Mouse (Mus musculus): Measurements from ENCODE around the gene Prickle4. TPM values are rescaled to one million over a fixed set of nuclear protein-coding genes. Genes with fewer than 3 reads are reported as not detected.

Gene Prickle4
- 0.89 and 1.4 TPM in 2 replicates for polyA plus RNA-seq (2012; rRNA removed)

GRCm38 (mm10) chr17:47694503-47695336 is at the start of gene Prickle4:
Gene Prickle4 (minus strand): TSS chr17:47694736.
- peak within 1 kb of the TSS; percentile 86 for H3K4me3 ChIP-seq (ENCODE audit: low read depth, low read length)
- no peak for TF ChIP-seq POLR2A (IDR thresholded peaks at IDR 0.05; ENCODE audit: low read depth, low read length)
- TF ChIP-seq CTCF (IDR thresholded peaks at IDR 0.05; ENCODE audit: extremely low read depth, insufficient read length, insufficient replicate concordance, low read depth, low read length): peak; percentile 64
- no peak within 1 kb of the TSS for H3K27ac ChIP-seq (ENCODE audit: insufficient read depth, low read depth, low read length)
- H3K4me1 ChIP-seq (ENCODE audit: control insufficient read depth, insufficient read depth, insufficient read length, low read length): peaks cover 2% of the 10 kb centered on the region; the same call in 1 of the 2 replicates
- H3K36me3 ChIP-seq (ENCODE audit: control insufficient read depth, insufficient read depth, low read length): peaks cover 2% of the 10 kb centered on the region; the same call in 1 of the 2 replicates
- 1% methylated on average over 82 of the region's 82 CpGs for WGBS
- H3K27me3 ChIP-seq (ENCODE audit: control insufficient read depth, insufficient read depth, low read length): no peaks in the 10 kb centered on the region

- H3K4me3 ChIP-seq (ENCODE audit: low read depth, low read length): no peak overlapping the region
- H3K27me3 ChIP-seq (ENCODE audit: control insufficient read depth, insufficient read depth, low read length): no peaks in the 10 kb centered on the region
- H3K36me3 ChIP-seq (ENCODE audit: control insufficient read depth, insufficient read depth, low read length): peaks cover 3% of the 10 kb centered on the region; the same call in 1 of the 2 replicates
- no peak for TF ChIP-seq CTCF (IDR thresholded peaks at IDR 0.05; ENCODE audit: extremely low read depth, insufficient read length, insufficient replicate concordance, low read depth, low read length)
- TF ChIP-seq POLR2A (IDR thresholded peaks at IDR 0.05; ENCODE audit: low read depth, low read length): no peak
- H3K27ac ChIP-seq (ENCODE audit: insufficient read depth, low read depth, low read length): no peak overlapping the region
- peaks cover 15% of the 10 kb centered on the region for H3K4me1 ChIP-seq (ENCODE audit: control insufficient read depth, insufficient read depth, insufficient read length, low read length)
- 95% methylated on average over 14 of the region's 14 CpGs for WGBS
These were observed 49.5 kb upstream of the Prickle4 start for GRCm38 (mm10) chr17:47744086-47744485.

GRCm38 (mm10) chr17:47742991-47743734 is 48.6 kb upstream of the Prickle4 start:
- no peak for TF ChIP-seq POLR2A (IDR thresholded peaks at IDR 0.05; ENCODE audit: low read depth, low read length)
- TF ChIP-seq CTCF (IDR thresholded peaks at IDR 0.05; ENCODE audit: extremely low read depth, insufficient read length, insufficient replicate concordance, low read depth, low read length): peak; percentile 34; the same call in 1 of the 2 replicates
- WGBS: 51% methylated on average over 16 of the region's 16 CpGs
- Histone ChIP-seq H3K4me1 (ENCODE audit: control insufficient read depth, insufficient read depth, insufficient read length, low read length) (peaks cover 16% of the 10 kb centered on the region), H3K27me3 (ENCODE audit: control insufficient read depth, insufficient read depth, low read length) (no peaks in the 10 kb centered on the region), H3K27ac (ENCODE audit: insufficient read depth, low read depth, low read length) (no peak overlapping the region), H3K36me3 (ENCODE audit: control insufficient read depth, insufficient read depth, low read length) (peaks cover 3% of the 10 kb centered on the region; the same call in 1 of the 2 replicates), H3K4me3 (ENCODE audit: low read depth, low read length) (no peak overlapping the region)

- Histone ChIP-seq H3K4me1 (ENCODE audit: control insufficient read depth, insufficient read depth, insufficient read length, low read length) (peaks cover 16% of the 10 kb centered on the region), H3K36me3 (ENCODE audit: control insufficient read depth, insufficient read depth, low read length) (no peaks in the 10 kb centered on the region), H3K4me3 (ENCODE audit: low read depth, low read length) (no peak overlapping the region), H3K27ac (ENCODE audit: insufficient read depth, low read depth, low read length) (no peak overlapping the region), H3K27me3 (ENCODE audit: control insufficient read depth, insufficient read depth, low read length) (no peaks in the 10 kb centered on the region)
- 65% methylated on average over 2 of the region's 2 CpGs for WGBS
- no peak for TF ChIP-seq POLR2A (IDR thresholded peaks at IDR 0.05; ENCODE audit: low read depth, low read length)
- no peak for TF ChIP-seq CTCF (IDR thresholded peaks at IDR 0.05; ENCODE audit: extremely low read depth, insufficient read length, insufficient replicate concordance, low read depth, low read length)
These were observed 45.6 kb upstream of the Prickle4 start for GRCm38 (mm10) chr17:47740186-47740585.

- Histone ChIP-seq H3K4me3 (ENCODE audit: low read depth, low read length) (peak overlapping the region; percentile 98), H3K4me1 (ENCODE audit: control insufficient read depth, insufficient read depth, insufficient read length, low read length) (peaks cover 16% of the 10 kb centered on the region), H3K27ac (ENCODE audit: insufficient read depth, low read depth, low read length) (peak overlapping the region; percentile 62), H3K36me3 (ENCODE audit: control insufficient read depth, insufficient read depth, low read length) (no peaks in the 10 kb centered on the region), H3K27me3 (ENCODE audit: control insufficient read depth, insufficient read depth, low read length) (no peaks in the 10 kb centered on the region)
- TF ChIP-seq CTCF (IDR thresholded peaks at IDR 0.05; ENCODE audit: extremely low read depth, insufficient read length, insufficient replicate concordance, low read depth, low read length) (no peak), POLR2A (IDR thresholded peaks at IDR 0.05; ENCODE audit: low read depth, low read length) (no peak)
- WGBS: 11% methylated on average over 20 of the region's 20 CpGs
These were observed 44.6 kb upstream of the Prickle4 start for GRCm38 (mm10) chr17:47738879-47739798.

GRCm38 (mm10) chr17:47738066-47738878 is 43.7 kb upstream of the Prickle4 start:
- no peaks in the 10 kb centered on the region for H3K27me3 ChIP-seq (ENCODE audit: control insufficient read depth, insufficient read depth, low read length)
- peak overlapping the region; percentile 62 for H3K27ac ChIP-seq (ENCODE audit: insufficient read depth, low read depth, low read length)
- WGBS: 1% methylated on average over 52 of the region's 61 CpGs
- TF ChIP-seq POLR2A (IDR thresholded peaks at IDR 0.05; ENCODE audit: low read depth, low read length) (no peak), CTCF (IDR thresholded peaks at IDR 0.05; ENCODE audit: extremely low read depth, insufficient read length, insufficient replicate concordance, low read depth, low read length) (no peak)
- H3K4me3 ChIP-seq (ENCODE audit: low read depth, low read length): peak overlapping the region; percentile 98
- H3K36me3 ChIP-seq (ENCODE audit: control insufficient read depth, insufficient read depth, low read length): no peaks in the 10 kb centered on the region
- H3K4me1 ChIP-seq (ENCODE audit: control insufficient read depth, insufficient read depth, insufficient read length, low read length): peaks cover 16% of the 10 kb centered on the region
